Mouse (Mus musculus): ENCODE results near the gene Mxd1.
A peak's percentile ranks its signal among the peaks of the same experiment; 100 is the strongest.

- TF ChIP-seq POLR2A (IDR thresholded peaks at IDR 0.05; ENCODE audit: control insufficient read depth, low read depth, low read length) (no peak), CTCF (IDR thresholded peaks at IDR 0.05; ENCODE audit: control insufficient read depth, insufficient read depth, insufficient replicate concordance, low read depth, low read length) (0 out of 2 replicates have a peak, but pooled peaks have one; percentile 4)
Measured at GRCm38 (mm10) chr6:86654270-86654916, 14.6 kb downstream of the Mxd1 start.

Measured in testis, adult 2 months (tissue).